Mouse (Mus musculus) kidney, embryonic 14.5 days (tissue): ENCODE measurements around the gene Cnn1. TPM values are rescaled to one million over a fixed set of nuclear protein-coding genes. Genes with fewer than 3 reads are reported as not detected.
"Not testable (repeated sequence)": the region's sequence is repeated elsewhere in the genome, so short reads cannot be mapped to it uniquely, and the experiment has no call there.

Experiments
- ATAC-seq: fragments of 200-750 bp; cut with Nextera tagmentation; 2 replicates; pipeline ENCODE4 v1.8.0; 2017; ENCODE audit warnings: moderate number of reproducible peaks, mild to moderate bottlenecking, moderate TSS enrichment, moderate library complexity; ENCODE audit not compliant: low FRiP score, low TSS enrichment
- H3K27ac ChIP-seq: fragments of 300-500 bp; sonication (generic); 2 replicates; pipeline ENCODE4 v1.5.1; 2014; ENCODE audit warnings: low read depth, mild to moderate bottlenecking, low read length, moderate library complexity, mixed read lengths
- H3K27me3 ChIP-seq: fragments of 300-500 bp; sonication (generic); 2 replicates; pipeline ENCODE4 v1.6.1; 2014; ENCODE audit warnings: mild to moderate bottlenecking, low read length; ENCODE audit not compliant: control insufficient read depth, insufficient read depth
- H3K36me3 ChIP-seq: fragments of 300-500 bp; sonication (generic); 2 replicates; pipeline ENCODE4 v1.6.1; 2014; ENCODE audit warnings: low read length, mixed read lengths; ENCODE audit not compliant: control insufficient read depth, insufficient read depth
- H3K4me1 ChIP-seq: fragments of 300-500 bp; sonication (generic); 2 replicates; pipeline ENCODE4 v1.6.1; 2014; ENCODE audit warnings: low read length, mixed read lengths; ENCODE audit not compliant: control insufficient read depth, insufficient read depth
- H3K4me2 ChIP-seq: fragments of 300-500 bp; sonication (generic); replicated peaks from 2 replicates; pipeline ENCODE4 v1.6.1; 2014; ENCODE audit warnings: low read depth, mild to moderate bottlenecking, low read length
- H3K4me3 ChIP-seq: fragments of 300-500 bp; sonication (generic); 2 replicates; pipeline ENCODE4 v1.5.1; 2014; ENCODE audit warnings: mild to moderate bottlenecking, low read length
- H3K9ac ChIP-seq: fragments of 300-500 bp; sonication (generic); 2 replicates; pipeline ENCODE4 v1.6.1; 2014; ENCODE audit warnings: low read depth, mild to moderate bottlenecking, low read length, moderate library complexity
- H3K9me3 ChIP-seq: fragments of 300-500 bp; sonication (generic); 2 replicates; pipeline ENCODE4 v1.6.1; 2016; ENCODE audit warnings: low read length; ENCODE audit not compliant: control insufficient read depth
- WGBS: fragments of 180-500 bp; shearing (Covaris S2); extraction: QIAGEN DNeasy Blood & Tissue Kit; methylation state at CpG from one replicate; pipeline ENCODE4 v1.1.7; 2014; 5-methylcytosine and 5-hydroxymethylcytosine counted together
- polyA plus RNA-seq: library from polyadenylated mRNA; unstranded; fragments of >200 nt; fragmentation: Nextera tagmentation; extraction: Ambion mirVana; gene quantifications from 2 replicates; pipeline ENCODE4 v1.2.1, GENCODE M21; 2014

Gene Cnn1
- polyA plus RNA-seq, 1 experiment from 2014 or later: 4.7 TPM

DNA sequence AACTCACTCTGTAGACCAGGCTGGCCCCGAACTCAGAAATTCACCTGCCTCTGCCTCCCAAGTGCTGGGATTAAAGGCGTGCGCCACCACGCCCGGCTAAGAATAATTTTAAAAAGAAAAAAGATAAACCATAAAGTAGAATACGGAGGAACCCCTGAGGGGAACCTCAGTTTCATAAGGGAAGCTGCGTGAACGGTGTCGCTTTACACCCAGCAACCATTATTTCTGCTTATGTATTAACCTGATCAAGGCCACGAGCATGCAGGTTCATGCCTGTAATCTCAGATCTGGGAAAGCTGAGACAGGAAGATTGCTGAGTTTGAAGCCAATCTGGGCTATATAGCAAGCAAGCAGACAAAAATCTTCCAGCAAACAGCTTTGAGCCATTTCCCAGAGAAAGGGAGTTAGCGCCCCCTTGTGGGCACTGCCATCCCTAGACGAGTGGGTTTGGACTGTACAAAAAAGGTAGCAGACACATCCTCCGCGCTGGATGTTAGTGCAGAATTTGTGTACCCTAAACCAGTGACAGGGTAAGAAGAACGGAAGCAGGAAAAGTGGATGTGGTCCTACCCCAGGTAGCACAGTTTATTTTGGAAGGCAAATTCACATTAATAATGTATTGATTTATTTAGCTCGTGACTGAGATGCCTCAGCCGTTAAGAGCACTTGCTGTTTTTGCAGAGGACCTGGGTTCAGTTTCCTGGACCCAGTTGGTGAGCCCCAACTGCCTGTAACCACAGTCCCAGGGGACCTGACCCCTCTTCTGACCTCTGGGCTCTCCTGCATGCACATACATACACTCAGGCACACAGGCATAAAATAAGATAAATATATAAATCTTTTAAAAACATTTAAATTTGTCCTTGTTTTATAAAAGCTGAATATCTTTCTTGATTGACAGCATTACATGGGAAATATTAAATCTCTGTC, 44.4 kb downstream of the Cnn1 start:
- no peak overlapping the region for H3K4me3 ChIP-seq
- H3K36me3 ChIP-seq: no peaks in the 10 kb centered on the region
- H3K9me3 ChIP-seq: peaks cover 6% of the 10 kb centered on the region
- 54% methylated on average over 17 of the region's 17 CpGs for WGBS
- H3K4me2 ChIP-seq: no peak overlapping the region
- no peaks in the 10 kb centered on the region for H3K27me3 ChIP-seq
- no peak overlapping the region for H3K9ac ChIP-seq
- H3K4me1 ChIP-seq: no peaks in the 10 kb centered on the region
- ATAC-seq: 0 out of 2 replicates have a peak, but pooled peaks have one; percentile 66
- no peak overlapping the region for H3K27ac ChIP-seq

DNA sequence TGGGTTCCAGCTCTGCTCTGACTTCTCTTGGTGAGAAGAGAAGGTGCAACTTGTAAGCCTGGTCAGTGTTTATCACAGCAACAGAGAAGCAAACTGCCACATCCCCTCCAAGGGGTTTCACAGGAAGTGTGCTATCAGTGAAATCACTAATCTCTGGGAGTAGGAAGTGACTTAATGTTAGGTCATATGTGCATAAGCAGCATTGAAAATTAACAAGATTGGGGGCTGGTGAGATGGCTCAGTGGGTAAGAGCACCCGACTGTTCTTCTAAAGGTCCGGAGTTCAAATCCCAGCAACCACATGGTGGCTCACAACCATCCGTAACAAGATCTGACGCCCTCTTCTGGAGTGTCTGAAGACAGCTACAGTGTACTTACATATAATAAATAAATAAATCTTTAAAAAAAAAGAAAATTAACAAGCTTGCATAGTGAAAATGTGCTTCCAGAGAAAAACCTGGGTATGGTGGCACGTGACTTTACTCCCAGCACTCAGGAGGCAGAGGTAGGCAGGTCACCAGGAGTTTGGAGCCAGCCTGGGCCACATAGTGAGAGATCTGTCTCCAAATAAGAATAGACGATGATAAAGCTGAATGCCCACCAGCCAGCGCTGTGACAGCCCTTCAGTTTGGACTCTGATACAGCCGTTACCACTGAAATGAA, 45.4 kb downstream of the Cnn1 start:
- WGBS: 86% methylated on average over 7 of the region's 8 CpGs
- H3K4me3 ChIP-seq: no peak overlapping the region
- H3K36me3 ChIP-seq: no peaks in the 10 kb centered on the region
- H3K27ac ChIP-seq: no peak overlapping the region
- no peaks in the 10 kb centered on the region for H3K4me1 ChIP-seq
- no peaks in the 10 kb centered on the region for H3K27me3 ChIP-seq
- peaks cover 6% of the 10 kb centered on the region for H3K9me3 ChIP-seq
- no peak for ATAC-seq
- no peak overlapping the region for H3K9ac ChIP-seq
- H3K4me2 ChIP-seq: no peak overlapping the region

DNA sequence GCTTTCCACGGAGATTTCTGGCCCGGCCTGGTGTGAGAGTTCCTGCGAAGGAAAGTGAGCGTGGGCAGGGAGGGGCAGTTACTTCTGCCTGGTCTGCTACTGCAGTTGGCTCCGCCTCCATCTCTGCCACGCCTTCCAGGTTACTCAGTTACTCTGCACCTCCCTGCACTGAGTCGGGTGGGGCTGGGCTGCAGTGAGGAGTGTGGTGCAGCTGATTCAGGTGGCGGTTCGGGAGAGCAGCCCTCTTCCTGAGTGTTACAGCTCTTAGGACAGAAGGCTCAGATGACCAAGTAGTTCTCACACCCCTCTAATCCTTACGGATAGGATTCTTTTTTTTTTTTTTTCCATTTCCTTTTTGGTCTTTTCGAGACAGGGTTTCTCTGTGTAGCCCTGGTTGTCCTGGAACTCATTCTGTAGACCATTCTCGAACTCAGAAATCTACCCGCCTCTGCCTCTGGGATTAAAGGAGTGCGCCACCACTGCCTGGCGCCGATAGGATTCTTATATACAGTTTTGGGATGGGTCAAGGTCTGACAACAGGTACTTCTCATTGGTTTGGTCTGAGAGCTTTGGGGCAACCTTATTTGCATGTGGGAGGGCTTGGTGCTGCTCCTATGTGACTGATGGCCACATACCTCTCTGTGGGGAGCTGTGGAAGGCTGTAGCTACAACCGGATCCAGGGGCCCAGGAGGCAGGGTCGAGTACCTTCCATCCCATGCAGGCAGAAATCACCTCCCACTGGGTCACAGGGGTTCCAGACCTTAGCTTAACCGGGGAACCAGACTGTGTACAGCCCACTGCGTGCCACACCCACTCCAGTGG, 50.6 kb downstream of the Cnn1 start:
- Histone ChIP-seq H3K36me3 (no peaks in the 10 kb centered on the region), H3K27me3 (no peaks in the 10 kb centered on the region), H3K4me2 (no peak overlapping the region), H3K4me3 (no peak overlapping the region), H3K9ac (no peak overlapping the region), H3K27ac (no peak overlapping the region), H3K4me1 (no peaks in the 10 kb centered on the region), H3K9me3 (peaks cover 6% of the 10 kb centered on the region)
- no peak for ATAC-seq
- 78% methylated on average over 20 of the region's 20 CpGs for WGBS

DNA sequence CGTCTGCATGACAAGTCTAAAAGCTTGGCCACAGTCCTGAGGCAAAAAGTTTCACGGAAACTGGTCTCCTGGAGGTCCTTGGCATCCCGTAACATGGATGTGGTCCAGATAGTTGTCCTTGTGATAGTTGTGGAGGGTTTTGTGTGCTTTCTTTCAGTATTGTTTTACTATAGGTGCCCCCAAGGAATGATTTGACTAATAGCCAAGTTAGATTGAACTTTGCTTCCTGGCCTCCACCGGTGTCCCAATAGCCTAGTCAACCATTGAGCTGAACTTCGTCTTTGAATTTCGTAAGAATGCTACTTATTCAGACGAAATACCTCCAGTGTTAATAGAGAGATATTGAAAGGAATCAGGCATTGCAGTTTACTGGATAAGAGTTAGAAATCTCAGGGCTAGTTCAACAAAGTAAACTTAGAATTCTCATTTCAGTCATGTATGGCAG, 51.3 kb downstream of the Cnn1 start:
- not testable (repeated sequence) for H3K9me3 ChIP-seq, H3K4me1 ChIP-seq, H3K4me2 ChIP-seq, H3K4me3 ChIP-seq, ATAC-seq, H3K27ac ChIP-seq, H3K36me3 ChIP-seq, H3K9ac ChIP-seq, H3K27me3 ChIP-seq
- WGBS: 90% methylated on average over 7 of the region's 7 CpGs

DNA sequence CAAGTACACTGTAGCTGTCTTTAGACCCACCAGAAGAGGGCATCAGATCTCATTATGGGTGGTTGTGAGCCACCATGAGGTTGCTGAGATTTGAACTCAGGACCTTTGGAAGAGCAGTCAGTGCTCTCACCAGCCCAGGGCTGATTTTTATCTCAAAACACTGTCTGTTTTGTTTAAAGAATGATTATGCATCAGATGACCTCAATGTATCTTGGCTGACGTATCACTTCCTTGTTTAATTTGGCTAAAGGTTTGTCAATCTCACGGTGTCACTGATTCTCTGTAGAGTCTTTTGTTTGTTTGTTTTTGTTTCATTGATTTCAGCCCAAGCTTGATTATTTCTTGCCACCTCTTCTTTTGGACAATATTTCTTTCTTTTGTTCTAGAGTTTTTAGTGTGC, 51.9 kb downstream of the Cnn1 start:
- Histone ChIP-seq H3K9me3 (peaks cover 6% of the 10 kb centered on the region), H3K27me3 (no peaks in the 10 kb centered on the region), H3K36me3 (no peaks in the 10 kb centered on the region), H3K4me2 (no peak overlapping the region), H3K4me3 (no peak overlapping the region), H3K27ac (no peak overlapping the region), H3K9ac (no peak overlapping the region), H3K4me1 (no peaks in the 10 kb centered on the region)
- WGBS: 84% methylated on average over 2 of the region's 2 CpGs
- ATAC-seq: no peak

DNA sequence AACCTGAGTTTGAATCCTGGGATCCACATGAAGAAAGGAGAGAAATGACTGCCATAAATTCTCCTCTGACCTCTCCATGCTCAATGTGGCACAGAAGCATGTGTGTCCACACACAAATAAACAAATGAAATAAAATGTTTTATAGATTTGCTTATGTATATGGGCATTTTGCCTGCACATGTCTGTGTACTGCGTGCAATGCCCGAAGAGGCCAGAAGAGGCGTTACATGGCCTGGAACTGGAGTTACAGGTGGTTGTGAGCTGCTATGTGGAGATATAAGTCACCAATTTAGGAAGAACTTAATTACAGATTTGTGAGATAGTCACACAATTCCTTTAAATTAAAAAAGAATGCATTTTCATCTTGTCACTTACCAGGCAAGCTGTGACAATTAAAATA, 54.8 kb downstream of the Cnn1 start:
- 90% methylated on average over 3 of the region's 3 CpGs for WGBS
- Histone ChIP-seq H3K9me3 (no peaks in the 10 kb centered on the region), H3K4me2 (no peak overlapping the region), H3K9ac (no peak overlapping the region), H3K27ac (no peak overlapping the region), H3K27me3 (no peaks in the 10 kb centered on the region), H3K4me3 (no peak overlapping the region), H3K4me1 (no peaks in the 10 kb centered on the region), H3K36me3 (no peaks in the 10 kb centered on the region)
- no peak for ATAC-seq

DNA sequence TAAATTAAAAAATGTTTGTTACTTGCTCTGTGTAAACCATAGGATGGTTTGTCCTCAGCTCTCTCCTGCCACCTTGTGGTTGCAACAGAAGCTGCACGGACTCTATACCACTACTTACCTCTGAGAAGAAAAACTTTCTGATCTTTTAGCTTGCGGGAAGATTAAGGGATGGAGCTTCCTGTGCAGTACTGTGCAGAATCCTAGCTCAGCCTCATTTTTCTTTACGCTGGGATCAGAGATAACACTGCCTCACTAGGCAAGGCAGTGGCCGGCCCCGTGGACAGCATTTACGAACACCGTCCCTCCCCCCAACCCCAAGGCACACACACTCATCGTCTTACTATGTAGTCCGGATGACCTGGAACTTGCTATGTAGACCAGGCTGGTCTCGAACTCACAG, 56.6 kb downstream of the Cnn1 start:
- Histone ChIP-seq H3K4me2 (0 out of 2 replicates have a peak overlapping the region, but pooled peaks have one; percentile 15), H3K9me3 (no peaks in the 10 kb centered on the region), H3K9ac (no peak overlapping the region), H3K4me1 (no peaks in the 10 kb centered on the region), H3K4me3 (no peak overlapping the region), H3K36me3 (no peaks in the 10 kb centered on the region), H3K27ac (no peak overlapping the region), H3K27me3 (no peaks in the 10 kb centered on the region)
- WGBS: 29% methylated on average over 10 of the region's 10 CpGs
- peak; percentile 37; the same call in 1 of the 2 replicates for ATAC-seq

DNA sequence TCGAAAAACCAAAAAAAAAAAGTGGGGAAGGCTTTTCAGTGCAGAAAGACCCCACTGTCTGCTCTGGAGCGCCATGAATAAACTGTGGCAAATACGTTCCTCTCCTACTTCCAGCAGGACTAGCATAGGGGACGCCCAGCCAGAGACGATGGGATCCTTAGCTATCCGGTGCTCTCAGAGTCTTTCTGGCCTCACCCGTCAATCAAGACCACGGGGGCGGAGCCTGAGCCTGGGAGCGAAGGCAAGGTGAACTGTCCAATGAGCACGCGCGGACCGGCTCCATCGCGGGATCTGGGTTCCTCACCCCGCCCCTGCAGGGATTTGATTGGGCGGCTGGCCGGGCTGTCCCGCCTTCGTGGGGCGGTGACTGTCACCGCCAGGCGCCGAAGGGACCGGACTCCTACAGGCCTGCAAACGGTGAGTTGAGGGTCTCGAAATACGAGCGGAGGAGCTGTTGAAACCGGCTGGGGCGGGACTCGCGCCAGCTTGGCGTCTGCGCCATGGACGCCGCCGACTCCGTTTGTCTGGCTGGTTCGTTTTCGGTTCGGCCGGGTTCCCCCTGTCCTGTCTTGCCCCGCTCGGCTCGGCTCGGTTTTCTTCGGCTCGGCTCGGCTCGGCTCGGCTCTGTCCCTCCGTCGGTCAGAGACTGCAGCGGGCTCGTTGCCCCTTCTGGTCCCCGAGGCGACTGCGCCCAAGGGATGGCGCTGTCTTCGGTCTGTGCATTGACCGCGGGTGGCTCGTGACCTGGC, 57.7 kb downstream of the Cnn1 start, which contains the start of gene Pigyl:
Gene Pigyl (plus strand): TSS at position 350 of the 749 bp plus-strand sequence.
- Histone ChIP-seq H3K4me3 (peak within 1 kb of the TSS; percentile 69), H3K4me1 (no peaks in the 10 kb centered on the region), H3K36me3 (no peaks in the 10 kb centered on the region), H3K27me3 (no peaks in the 10 kb centered on the region), H3K9me3 (no peaks in the 10 kb centered on the region), H3K27ac (peak within 1 kb of the TSS; percentile 78), H3K4me2 (peak within 1 kb of the TSS; percentile 66), H3K9ac (peak within 1 kb of the TSS; percentile 75)
- peak; percentile 98 for ATAC-seq
- WGBS: 1% methylated on average over 62 of the region's 65 CpGs
